Mouse (Mus musculus): ENCODE measurements around the gene Pxmp4.
A peak's percentile ranks its signal among the peaks of the same experiment; 100 is the strongest.

The Pxmp4 gene

GRCm38 (mm10) chr2:154603638-154604153 lies at the start of gene Pxmp4:
TSS of gene Pxmp4 (minus strand) at chr2:154603708.
- peak; percentile 94 for DNase-seq (ENCODE audit: low read depth, low spot score)

GRCm38 (mm10) chr2:154651363-154651762 lies 47.9 kb upstream of the Pxmp4 start, which contains the start of gene Chmp4b:
TSS of gene Chmp4b (plus strand) at chr2:154651705.
- no peak for DNase-seq (ENCODE audit: low read depth, low spot score)

GRCm38 (mm10) chr2:154650404-154650803 lies 46.9 kb upstream of the Pxmp4 start:
- DNase-seq (ENCODE audit: low read depth, low spot score) = no peak

GRCm38 (mm10) chr2:154648086-154648485 lies 44.6 kb upstream of the Pxmp4 start:
- no peak for DNase-seq (ENCODE audit: low read depth, low spot score)

GRCm38 (mm10) chr2:154646634-154647033 lies 43.1 kb upstream of the Pxmp4 start:
- DNase-seq (ENCODE audit: low read depth, low spot score) = no peak

GRCm38 (mm10) chr2:154642712-154643385 lies 39.3 kb upstream of the Pxmp4 start:
- DNase-seq (ENCODE audit: low read depth, low spot score) = no peak

GRCm38 (mm10) chr2:154642005-154642459 lies 38.5 kb upstream of the Pxmp4 start:
- no peak for DNase-seq (ENCODE audit: low read depth, low spot score)

- DNase-seq (ENCODE audit: low read depth, low spot score) = no peak
Measured at GRCm38 (mm10) chr2:154641176-154641575, 37.7 kb upstream of the Pxmp4 start.

- no peak for DNase-seq (ENCODE audit: low read depth, low spot score)
Measured at GRCm38 (mm10) chr2:154639115-154639514, 35.6 kb upstream of the Pxmp4 start.

- no peak for DNase-seq (ENCODE audit: low read depth, low spot score)
Measured at GRCm38 (mm10) chr2:154638521-154638920, 35.0 kb upstream of the Pxmp4 start.

- DNase-seq (ENCODE audit: low read depth, low spot score) = no peak
Measured at GRCm38 (mm10) chr2:154635826-154636225, 32.3 kb upstream of the Pxmp4 start.

- DNase-seq (ENCODE audit: low read depth, low spot score) = no peak
Measured at GRCm38 (mm10) chr2:154633876-154634644, 30.6 kb upstream of the Pxmp4 start.

- no peak for DNase-seq (ENCODE audit: low read depth, low spot score)
Measured at GRCm38 (mm10) chr2:154633039-154633742, 29.7 kb upstream of the Pxmp4 start.

- DNase-seq (ENCODE audit: low read depth, low spot score) = no peak
Measured at GRCm38 (mm10) chr2:154632203-154632780, 28.8 kb upstream of the Pxmp4 start.

GRCm38 (mm10) chr2:154630531-154630930 lies 27.0 kb upstream of the Pxmp4 start:
- DNase-seq (ENCODE audit: low read depth, low spot score) = no peak

GRCm38 (mm10) chr2:154624137-154624536 lies 20.6 kb upstream of the Pxmp4 start:
- DNase-seq (ENCODE audit: low read depth, low spot score) = no peak

GRCm38 (mm10) chr2:154621684-154622083 lies 18.2 kb upstream of the Pxmp4 start:
- no peak for DNase-seq (ENCODE audit: low read depth, low spot score)

GRCm38 (mm10) chr2:154617061-154617460 lies 13.6 kb upstream of the Pxmp4 start:
- DNase-seq (ENCODE audit: low read depth, low spot score) = no peak

GRCm38 (mm10) chr2:154615674-154616073 lies 12.2 kb upstream of the Pxmp4 start:
- no peak for DNase-seq (ENCODE audit: low read depth, low spot score)

GRCm38 (mm10) chr2:154614841-154615576 lies 11.5 kb upstream of the Pxmp4 start:
- DNase-seq (ENCODE audit: low read depth, low spot score) = no peak
